Mouse (Mus musculus): ENCODE results near the gene Gm853.

DNA sequence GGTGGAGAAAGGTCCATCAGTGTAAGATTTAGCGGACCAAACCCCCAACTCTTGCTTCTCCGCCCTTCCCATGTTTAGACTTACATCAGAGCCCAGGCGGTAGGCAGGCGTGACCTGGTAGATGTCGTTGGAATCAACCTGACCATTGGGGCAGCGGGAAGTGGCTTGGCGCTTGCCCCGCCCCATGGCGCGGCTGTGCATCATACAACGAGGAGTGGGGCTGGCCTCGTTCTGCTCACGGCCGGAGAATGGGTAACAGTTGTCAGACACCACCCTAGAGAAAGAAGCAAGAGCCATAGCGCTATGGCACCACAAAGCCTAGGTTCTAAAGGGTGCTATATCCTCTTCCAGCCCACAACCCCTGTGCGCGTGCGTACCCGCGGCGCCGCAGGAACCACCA is 54.9 kb downstream of the Gm853 start:
- TF ChIP-seq CTCF (IDR thresholded peaks at IDR 0.05; ENCODE audit: low read depth, low read length) (no peak), POLR2A (IDR thresholded peaks at IDR 0.05; ENCODE audit: insufficient read depth, low read length) (no peak), EP300 (IDR thresholded peaks at IDR 0.05; ENCODE audit: insufficient read depth, low read depth, low read length) (no peak)
